Mouse (Mus musculus) olfactory bulb, adult 2 months (tissue): Measurements from ENCODE around the gene Tstd2. TPM values are rescaled to one million over a fixed set of nuclear protein-coding genes. Genes with fewer than 3 reads are reported as not detected.

Experiments
- H3K27ac ChIP-seq: fragments of 200-500 bp; 2 replicates; pipeline ENCODE4 v1.5.1; 2012; ENCODE audit warnings: low read depth, low read length; ENCODE audit not compliant: insufficient read depth
- H3K4me1 ChIP-seq: fragments of 200-500 bp; 2 replicates; pipeline ENCODE4 v1.6.1; 2012; ENCODE audit warnings: low read length; ENCODE audit not compliant: control insufficient read depth, insufficient read depth
- H3K4me3 ChIP-seq: fragments of 200-500 bp; 2 replicates; pipeline ENCODE4 v1.5.1; 2012; ENCODE audit warnings: mild to moderate bottlenecking, low read depth, low read length, moderate library complexity; ENCODE audit not compliant: insufficient read depth
- CTCF ChIP-seq: fragments of 200-500 bp; IDR thresholded peaks from 2 replicates; pipeline ENCODE4 v1.5.1; 2012; ENCODE audit warnings: low read depth, mild to moderate bottlenecking, low read length, moderate library complexity; ENCODE audit not compliant: insufficient read depth
- POLR2A ChIP-seq: fragments of 200-500 bp; IDR thresholded peaks from 2 replicates; pipeline ENCODE4 v1.6.1; 2012; ENCODE audit warnings: mild to moderate bottlenecking, low read depth, low read length, moderate library complexity; ENCODE audit not compliant: insufficient read depth
- WGBS: fragments of 180-500 bp; shearing (Covaris S2); methylation state at CpG from one replicate; pipeline ENCODE4 v1.1.7; 2018; 5-methylcytosine and 5-hydroxymethylcytosine counted together
- polyA plus RNA-seq: library from polyadenylated mRNA; stranded (reverse); fragments of >200 nt; gene quantifications from 2 replicates; pipeline ENCODE4 v1.2.4, GENCODE M21; 2012; ENCODE audit warnings: low replicate concordance; ENCODE audit not compliant: missing spikeins, insufficient read depth, insufficient read length

Gene Tstd2
- polyA plus RNA-seq, 1 experiment: not detected

- Histone ChIP-seq H3K4me3 (no peak overlapping the region), H3K27ac (no peak overlapping the region), H3K4me1 (no peaks in the 10 kb centered on the region)
- 81% methylated on average over 8 of the region's 8 CpGs for WGBS
- TF ChIP-seq POLR2A (no peak), CTCF (no peak)
Measured at GRCm38 (mm10) chr4:46129311-46130004, 9.0 kb downstream of the Tstd2 start.

DNA sequence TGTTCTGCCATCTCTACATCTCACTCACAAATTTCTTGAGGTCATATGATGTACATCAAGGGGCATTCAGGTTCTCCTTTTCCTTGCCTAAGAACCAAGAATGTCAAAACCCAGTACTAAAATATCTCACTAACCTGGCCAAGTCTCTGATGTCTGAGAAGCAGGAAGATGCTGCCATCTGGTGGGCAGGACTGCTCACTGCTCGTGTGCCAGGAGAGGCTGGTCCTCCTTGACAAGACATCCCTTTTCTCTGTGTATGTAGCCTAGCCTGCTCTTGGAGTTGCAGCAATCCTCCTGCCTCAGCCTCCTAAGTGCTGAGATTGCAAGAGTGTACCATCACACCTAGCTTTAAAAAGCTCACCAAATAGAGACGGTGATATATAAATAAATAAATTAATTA is 12.0 kb downstream of the Tstd2 start:
- 38% methylated on average over 2 of the region's 2 CpGs for WGBS
- TF ChIP-seq POLR2A (no peak), CTCF (peak; percentile 81)
- no peak overlapping the region for H3K27ac ChIP-seq
- no peak overlapping the region for H3K4me3 ChIP-seq
- no peaks in the 10 kb centered on the region for H3K4me1 ChIP-seq

DNA sequence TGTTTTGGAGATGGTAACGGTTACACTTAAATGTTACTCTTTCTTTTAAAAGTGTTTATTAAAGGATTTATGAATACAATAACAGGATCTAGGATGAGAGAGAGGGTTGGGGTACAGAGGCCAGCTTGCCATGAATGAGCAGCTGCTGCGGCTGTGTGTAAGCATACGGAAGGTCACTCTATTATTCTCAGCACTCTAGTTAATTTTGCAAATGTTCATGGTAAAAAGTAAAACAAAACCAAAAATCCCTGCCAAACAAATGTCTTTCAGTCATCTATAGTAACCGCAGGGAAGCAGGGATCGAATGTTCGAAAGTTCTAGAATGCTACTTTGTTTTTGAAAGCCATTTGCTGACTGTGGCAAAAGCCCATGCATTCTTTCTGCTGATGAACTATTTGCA is 15.1 kb downstream of the Tstd2 start:
- Histone ChIP-seq H3K27ac (no peak overlapping the region), H3K4me1 (no peaks in the 10 kb centered on the region), H3K4me3 (no peak overlapping the region)
- 82% methylated on average over 6 of the region's 6 CpGs for WGBS
- TF ChIP-seq CTCF (no peak), POLR2A (no peak)

GRCm38 (mm10) chr4:46120767-46121166 is 17.7 kb downstream of the Tstd2 start:
- Histone ChIP-seq H3K27ac (no peak overlapping the region), H3K4me3 (no peak overlapping the region), H3K4me1 (no peaks in the 10 kb centered on the region)
- TF ChIP-seq CTCF (no peak), POLR2A (no peak)
- WGBS: 90% methylated on average over 3 of the region's 3 CpGs

- Histone ChIP-seq H3K27ac (no peak overlapping the region), H3K4me3 (no peak overlapping the region), H3K4me1 (no peaks in the 10 kb centered on the region)
- TF ChIP-seq CTCF (no peak), POLR2A (no peak)
- WGBS: 91% methylated on average over 14 of the region's 14 CpGs
Measured at GRCm38 (mm10) chr4:46119514-46120094, 18.9 kb downstream of the Tstd2 start.

- Histone ChIP-seq H3K27ac (no peak overlapping the region), H3K4me1 (no peaks in the 10 kb centered on the region; the same call in 1 of the 2 replicates), H3K4me3 (no peak overlapping the region)
- 93% methylated on average over 4 of the region's 4 CpGs for WGBS
- TF ChIP-seq CTCF (no peak), POLR2A (no peak)
Measured at GRCm38 (mm10) chr4:46117536-46117935, 21.0 kb downstream of the Tstd2 start.

- TF ChIP-seq CTCF (no peak), POLR2A (no peak)
- H3K4me1 ChIP-seq: no peaks in the 10 kb centered on the region; the same call in 1 of the 2 replicates
- no peak overlapping the region for H3K4me3 ChIP-seq
- H3K27ac ChIP-seq: no peak overlapping the region
- WGBS: 81% methylated on average over 10 of the region's 10 CpGs
Measured at GRCm38 (mm10) chr4:46116544-46117175, 21.8 kb downstream of the Tstd2 start.

GRCm38 (mm10) chr4:46115308-46115707 is 23.2 kb downstream of the Tstd2 start:
- no peak overlapping the region for H3K4me3 ChIP-seq
- TF ChIP-seq CTCF (no peak), POLR2A (no peak)
- 47% methylated on average over 1 of the region's 1 CpGs for WGBS
- no peaks in the 10 kb centered on the region; the same call in 1 of the 2 replicates for H3K4me1 ChIP-seq
- H3K27ac ChIP-seq: no peak overlapping the region

DNA sequence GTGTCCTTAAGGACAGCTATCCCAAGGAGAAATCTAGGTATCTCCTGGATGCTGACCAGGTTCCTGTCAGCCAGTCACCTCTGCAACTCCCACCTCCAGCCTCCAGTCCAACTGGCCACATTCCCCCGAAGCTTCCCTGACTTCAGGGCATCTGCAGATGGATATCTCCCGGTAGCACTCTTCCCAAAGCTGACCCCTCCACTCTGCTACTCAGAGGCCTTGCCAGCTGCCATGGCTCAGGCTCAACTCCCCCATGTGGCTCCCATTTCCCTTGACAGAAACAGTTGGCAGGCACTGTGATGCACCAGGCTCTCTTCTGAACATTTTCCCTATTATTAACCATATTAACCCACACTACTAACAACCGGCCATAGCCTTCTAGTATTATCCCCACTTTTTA is 27.1 kb downstream of the Tstd2 start:
- Histone ChIP-seq H3K4me1 (peaks cover 2% of the 10 kb centered on the region), H3K27ac (no peak overlapping the region), H3K4me3 (no peak overlapping the region)
- TF ChIP-seq POLR2A: no peak
- TF ChIP-seq CTCF: no peak
- WGBS: 38% methylated on average over 3 of the region's 3 CpGs
